Mouse (Mus musculus): ENCODE results near the gene Ccdc69.
A peak's percentile ranks its signal among the peaks of the same experiment; 100 is the strongest.

Ccdc69 gene

GRCm38 (mm10) chr11:55033040-55033660 is 44.8 kb downstream of the Ccdc69 start, which contains the start of gene Anxa6:
Anxa6 (minus strand) TSS chr11:55033445.
- peak; percentile 91 for DNase-seq

- DNase-seq: no peak
Measured at GRCm38 (mm10) chr11:55032286-55032685, 45.6 kb downstream of the Ccdc69 start.

GRCm38 (mm10) chr11:55031991-55032280 is 46.0 kb downstream of the Ccdc69 start:
- no peak for DNase-seq

DNA sequence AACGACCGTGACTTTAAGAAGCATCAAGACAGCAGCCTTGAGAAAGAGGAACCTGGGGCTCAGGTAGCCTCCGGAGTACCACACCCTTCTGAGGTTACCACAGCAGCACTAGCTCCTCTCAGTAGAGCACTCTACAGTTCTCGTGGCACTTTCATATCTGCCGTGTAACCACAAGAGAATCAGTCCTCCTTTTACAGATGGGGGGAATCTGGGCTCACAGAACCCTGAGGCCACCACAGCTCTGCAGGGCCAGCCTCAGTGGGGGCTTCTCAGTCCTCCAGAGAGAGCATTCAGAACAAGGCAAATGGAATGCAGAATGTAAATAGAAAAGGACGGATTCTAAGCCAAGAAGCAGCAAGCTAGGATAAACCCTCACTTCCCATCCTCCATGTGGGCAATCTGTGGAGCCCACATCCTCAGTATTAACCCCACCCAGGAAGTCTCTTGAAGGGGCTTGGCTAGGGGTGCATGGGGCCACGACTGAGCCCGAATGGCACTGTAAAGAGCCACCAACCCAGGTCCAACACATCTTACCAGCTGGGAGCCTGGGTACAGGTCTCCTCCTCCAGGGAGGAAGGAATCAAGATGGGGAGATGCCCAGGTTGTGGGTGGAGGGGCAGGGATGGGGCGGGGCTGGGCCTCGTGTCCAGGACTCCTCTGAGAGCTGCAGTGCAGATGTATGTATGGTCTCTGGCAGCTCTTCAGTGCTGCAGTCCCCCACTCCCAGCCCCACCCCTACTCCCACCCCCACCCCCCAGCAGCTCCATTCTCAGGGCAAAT is 46.5 kb downstream of the Ccdc69 start:
- DNase-seq: peak; percentile 25

- no peak for DNase-seq
Measured at GRCm38 (mm10) chr11:55028509-55028908, 49.4 kb downstream of the Ccdc69 start.

GRCm38 (mm10) chr11:55027204-55027855 is 50.6 kb downstream of the Ccdc69 start:
- DNase-seq: peak; percentile 33

DNA sequence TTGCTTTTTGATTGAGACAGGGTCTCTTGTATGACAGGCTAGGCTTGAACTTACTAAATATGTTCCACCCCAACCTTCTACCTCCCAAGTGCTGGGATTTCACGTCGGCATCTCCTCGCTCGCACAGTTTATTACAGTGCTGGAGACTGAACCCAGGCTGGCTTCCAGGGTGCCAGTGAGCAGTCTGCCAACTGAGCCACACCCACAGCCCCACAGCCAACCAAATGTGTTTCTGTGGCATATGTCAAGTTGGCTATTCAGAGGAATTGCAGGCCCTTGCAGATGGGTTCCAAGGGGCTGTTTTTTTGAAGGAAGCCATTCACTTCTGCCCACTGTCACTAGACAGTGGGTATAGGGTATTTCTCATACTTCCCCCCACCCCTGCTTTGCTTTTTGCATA is 52.0 kb downstream of the Ccdc69 start:
- no peak for DNase-seq

GRCm38 (mm10) chr11:55023583-55023982 is 54.3 kb downstream of the Ccdc69 start:
- DNase-seq: no peak

DNA sequence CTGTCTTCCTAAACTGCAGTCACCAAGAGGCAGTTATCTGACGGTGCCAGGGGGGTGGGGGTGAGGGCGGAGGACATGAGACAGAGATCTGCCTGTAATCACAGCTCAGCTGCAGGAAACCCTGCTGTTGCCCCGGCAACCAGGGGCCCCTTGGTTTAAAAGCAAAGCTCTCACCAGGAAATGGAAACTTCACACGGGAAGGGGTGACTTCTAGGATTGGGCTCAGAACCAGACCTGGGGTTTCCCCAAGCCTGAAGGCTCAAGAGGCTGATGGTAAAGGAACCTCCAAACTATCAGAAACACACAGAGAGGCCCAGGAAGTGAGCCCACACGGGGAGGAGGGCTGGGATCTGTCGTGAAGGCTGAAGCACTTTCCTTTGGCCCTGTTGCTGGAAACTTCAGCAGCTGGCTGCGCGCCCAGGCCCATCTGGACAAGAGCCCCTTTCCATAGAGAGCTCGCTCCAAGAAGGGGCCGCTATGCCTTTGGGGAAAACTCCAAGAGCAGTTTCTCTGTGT is 54.8 kb downstream of the Ccdc69 start:
- peak; percentile 95 for DNase-seq

DNA sequence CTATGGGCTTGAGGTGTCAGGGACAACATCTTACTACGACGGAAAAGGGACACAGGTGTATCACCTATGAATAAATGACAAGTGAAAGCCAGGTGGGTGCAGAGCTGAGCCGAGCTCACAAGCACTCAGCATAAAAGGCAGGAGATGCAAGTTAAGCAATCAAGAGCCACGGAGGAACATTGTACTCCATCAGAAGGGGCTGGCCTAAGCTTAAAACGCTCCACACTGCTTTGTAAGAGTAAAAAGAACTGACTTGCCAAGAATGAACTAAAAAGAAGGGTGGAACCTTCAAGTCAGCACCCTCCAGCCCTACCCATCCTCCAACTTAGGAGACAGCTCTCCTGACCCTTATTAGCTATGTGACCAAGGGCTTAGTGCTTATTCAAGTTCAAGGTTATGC is 55.4 kb downstream of the Ccdc69 start:
- no peak for DNase-seq

DNA sequence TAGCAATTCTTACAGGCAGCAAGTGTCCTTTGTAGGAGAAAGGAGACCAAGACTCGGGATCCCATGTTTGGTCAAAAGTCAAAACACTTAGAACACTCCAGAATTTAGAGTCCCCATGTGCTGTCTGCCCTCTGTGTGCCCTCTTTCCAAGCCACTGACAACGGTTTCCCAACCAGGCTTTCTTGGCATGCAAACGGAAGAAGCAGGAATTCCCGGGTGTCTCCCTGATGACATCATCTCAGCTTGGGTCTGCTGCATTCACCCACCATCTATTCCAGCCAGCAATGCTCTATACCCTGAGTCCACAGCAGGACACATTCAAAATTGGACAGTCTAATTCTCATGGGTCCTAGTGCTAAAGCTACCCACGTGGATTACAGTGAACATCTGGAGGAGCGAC is 56.1 kb downstream of the Ccdc69 start:
- DNase-seq: peak; percentile 28

DNA sequence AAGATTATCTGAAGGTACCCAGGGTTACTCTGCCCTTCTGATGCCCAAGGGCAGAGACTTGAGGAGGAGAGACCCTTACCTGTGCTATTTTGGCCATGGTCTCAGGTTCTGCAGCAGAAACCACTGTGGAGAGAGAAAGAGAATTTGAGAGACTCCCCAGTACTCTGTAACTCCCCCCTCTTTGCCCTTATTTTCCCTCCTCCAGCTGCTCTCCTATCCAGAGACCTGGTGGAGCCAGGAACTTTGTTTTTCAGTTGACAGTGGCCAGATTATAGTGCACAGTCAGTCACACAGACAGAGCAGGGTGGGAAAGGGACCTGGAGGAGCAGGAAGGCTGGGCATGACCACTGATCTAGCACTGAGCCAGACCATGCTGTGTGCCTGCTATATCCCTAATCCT is 56.5 kb downstream of the Ccdc69 start:
- no peak for DNase-seq

- DNase-seq: no peak
Measured at GRCm38 (mm10) chr11:55019711-55020110, 58.2 kb downstream of the Ccdc69 start.

DNA sequence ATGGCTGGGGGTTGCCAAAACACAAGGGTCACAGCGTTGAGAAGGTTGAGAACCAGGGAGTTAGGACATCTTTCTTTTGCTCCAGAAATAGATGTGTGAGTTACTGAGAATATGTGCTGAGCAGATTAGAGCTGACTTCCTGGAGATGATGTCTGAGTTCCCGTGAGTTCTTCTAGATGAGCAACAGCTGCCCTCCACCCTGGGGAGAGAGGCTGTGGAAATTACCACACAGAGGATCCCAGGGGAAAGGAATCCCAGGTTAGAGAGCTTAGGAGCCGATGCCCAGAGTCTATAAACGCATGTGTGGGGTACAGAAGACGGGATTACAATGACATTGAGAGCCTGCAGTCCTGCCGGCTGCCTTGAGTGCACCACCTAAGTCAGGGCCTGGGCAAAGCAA is 59.9 kb downstream of the Ccdc69 start:
- DNase-seq: no peak

DNA sequence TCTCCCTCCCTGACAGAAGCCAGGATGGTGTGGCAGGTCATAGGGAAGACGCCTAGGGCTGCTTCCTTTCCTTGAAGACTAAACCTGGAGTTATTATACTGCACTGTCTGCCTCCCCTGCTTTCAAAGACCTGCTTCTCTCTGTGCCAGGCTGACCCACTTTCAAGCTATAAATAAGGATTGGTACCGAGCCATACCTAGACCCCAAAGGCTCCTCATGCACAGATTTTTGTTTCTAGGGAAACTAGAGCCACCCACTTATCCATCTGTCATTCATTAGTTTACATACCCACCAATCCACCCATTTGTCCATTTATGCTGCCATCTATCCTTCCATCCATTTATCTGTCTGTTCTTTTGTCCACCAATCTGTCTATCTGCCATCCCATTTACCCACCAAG is 60.7 kb downstream of the Ccdc69 start:
- DNase-seq: no peak

DNA sequence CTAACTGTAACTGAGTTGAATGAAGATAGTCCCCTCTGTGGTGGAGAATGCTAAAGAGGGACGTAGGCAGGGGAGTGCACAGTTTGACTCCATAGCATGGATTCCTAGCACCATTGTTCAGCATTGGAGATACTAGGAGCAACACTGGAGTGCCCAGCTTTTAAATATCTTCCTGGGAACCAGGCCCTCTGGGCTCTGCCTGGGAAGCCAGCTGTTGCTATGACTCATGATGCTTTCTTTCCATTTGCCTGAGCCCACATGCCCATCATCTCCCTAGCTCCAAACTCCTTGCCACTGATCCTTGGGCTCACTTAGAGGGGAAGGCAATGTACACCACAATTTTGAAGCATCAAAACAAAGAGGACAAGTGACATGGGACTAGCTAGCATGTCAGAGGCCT is 61.2 kb downstream of the Ccdc69 start:
- no peak for DNase-seq

DNA sequence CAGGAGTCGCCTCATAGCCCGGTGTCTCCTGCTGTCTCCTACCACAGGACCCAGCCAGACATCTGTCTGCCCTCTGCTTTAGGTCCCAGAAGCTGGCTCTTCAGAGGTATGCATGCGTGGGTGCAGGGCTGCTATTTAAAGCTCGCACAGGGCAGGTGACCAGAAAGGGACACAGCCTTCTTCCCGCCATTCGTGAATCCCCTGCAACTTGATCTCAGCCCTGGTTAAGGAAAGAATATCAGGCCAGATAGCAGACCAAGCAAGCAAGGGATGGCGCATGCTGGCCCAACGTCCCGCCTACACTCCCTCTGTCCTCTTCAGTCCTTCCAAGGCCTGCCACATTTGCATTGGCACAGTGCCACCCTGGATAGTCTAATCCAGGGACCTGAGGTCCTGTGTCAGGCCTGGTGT is 62.1 kb downstream of the Ccdc69 start:
- peak; percentile 70 for DNase-seq

DNA sequence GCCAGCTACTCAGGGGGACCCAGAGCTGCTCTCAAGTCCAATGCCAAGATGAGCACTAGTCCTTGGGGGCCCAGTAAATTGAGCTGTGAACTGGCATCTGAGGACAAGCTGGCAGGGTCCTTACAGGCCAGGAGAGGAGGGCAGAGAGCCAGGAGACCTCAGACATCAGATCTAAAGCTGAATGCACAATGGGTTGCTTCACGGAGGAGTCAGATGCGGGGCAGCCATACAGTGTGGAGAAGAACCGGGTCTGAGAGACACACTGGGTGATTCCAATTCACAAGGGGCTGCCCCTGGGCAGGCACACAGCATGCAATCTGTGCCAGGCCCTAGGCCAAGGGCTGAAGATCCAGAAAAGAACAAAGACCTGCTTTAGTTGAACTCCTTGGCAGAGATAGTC is 62.7 kb downstream of the Ccdc69 start:
- DNase-seq: no peak

- no peak for DNase-seq
Measured at GRCm38 (mm10) chr11:55013802-55014201, 64.1 kb downstream of the Ccdc69 start.

DNA sequence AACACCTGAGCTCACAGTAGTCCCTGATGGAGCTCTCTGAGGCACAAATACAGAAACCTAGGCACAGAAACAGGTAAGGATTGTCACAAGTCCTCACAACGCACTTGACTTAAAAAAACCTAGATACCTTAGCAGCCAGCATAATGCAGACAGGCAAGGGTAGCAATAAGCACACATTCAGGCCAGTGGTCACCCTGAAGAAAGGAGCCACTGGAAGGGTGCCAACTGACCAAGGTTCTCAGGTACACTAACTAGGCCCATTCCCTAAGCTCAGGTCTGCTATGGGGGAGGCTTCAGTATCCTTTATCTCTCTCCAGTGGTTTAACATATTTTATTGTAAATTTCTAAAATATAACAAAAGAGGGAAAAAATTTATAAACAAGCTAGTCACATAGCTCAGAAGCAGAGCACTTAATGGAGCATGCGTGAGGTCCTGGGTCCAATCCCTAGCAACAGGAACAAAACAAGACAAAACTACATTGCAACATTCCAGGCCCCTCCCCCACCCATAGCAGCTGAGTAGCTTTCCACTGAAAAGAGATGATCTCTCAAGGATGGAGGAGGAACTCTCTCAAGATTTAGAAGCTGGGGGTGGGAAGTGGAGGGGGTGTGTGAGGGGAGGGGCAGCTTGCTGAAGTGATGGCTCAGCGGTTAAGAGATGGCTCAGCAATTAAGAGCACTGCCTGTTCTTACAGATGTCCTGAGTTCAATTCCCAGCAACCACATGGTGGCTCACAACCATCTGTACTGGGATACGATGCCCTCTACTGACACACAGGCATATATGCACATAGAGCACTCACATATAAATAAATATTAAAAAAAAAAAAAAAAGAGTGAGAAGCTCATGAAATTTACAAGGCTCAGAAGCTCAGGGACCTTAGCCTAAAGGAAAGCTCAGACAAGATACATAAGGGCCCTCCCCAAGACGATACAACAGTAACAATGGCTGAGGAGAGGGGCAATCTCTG is 65.1 kb downstream of the Ccdc69 start:
- DNase-seq: peak; percentile 79

GRCm38 (mm10) chr11:55011440-55011839 is 66.5 kb downstream of the Ccdc69 start:
- no peak for DNase-seq

GRCm38 (mm10) chr11:55008230-55008629 is 69.7 kb downstream of the Ccdc69 start:
- no peak for DNase-seq

- DNase-seq: no peak
Measured at GRCm38 (mm10) chr11:55005684-55006083, 72.2 kb downstream of the Ccdc69 start.

Data from kidney, postnatal 10 days (tissue).